Mouse (Mus musculus) spleen, adult 12 weeks (tissue): Measurements from ENCODE around the gene Slc43a1.
A peak's percentile ranks its signal among the peaks of the same experiment; 100 is the strongest.

Experiments used
- DNase-seq: peaks from one replicate; pipeline ENCODE4 v3.0.0; 2022; ENCODE audit warnings: low spot score

Slc43a1 gene

DNA sequence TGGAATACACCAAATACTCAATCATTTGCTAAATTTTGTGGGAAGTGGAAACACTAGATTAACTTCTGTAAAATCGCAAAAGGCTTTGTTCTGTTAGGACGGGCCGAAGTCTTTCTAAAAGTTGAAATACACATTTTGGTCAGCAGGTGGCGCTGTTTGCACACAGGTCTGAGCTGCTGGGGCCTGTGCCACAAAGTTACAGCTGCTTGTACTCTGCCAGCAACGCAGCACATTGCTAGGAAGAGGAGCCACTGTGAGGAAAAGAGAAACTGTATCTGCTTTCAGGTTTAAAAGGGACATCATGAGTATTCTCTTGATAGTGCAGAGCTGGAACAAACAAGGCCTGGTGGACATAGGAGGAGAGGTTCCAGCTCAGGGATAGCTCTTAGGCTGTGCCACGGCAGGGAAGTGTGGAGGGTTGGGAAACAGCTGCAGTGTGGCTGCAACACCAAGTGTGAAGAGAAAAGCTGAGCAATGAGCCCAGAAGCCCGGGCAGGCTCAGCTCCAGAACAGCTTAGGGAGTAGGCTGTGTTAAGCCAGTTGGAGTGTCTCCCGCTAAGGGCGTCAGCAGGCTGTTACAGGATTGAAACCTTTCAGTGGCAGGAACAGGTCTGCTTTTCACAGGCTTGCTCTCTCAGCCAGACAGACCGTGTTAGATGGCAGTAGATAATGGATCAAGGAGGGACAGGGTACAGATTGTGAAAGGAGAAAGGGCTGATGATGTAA is 6.8 kb upstream of the Slc43a1 start:
- DNase-seq: peak; percentile 74

GRCm38 (mm10) chr2:84837107-84837506 is 1.5 kb upstream of the Slc43a1 start:
- peak; percentile 33 for DNase-seq

- DNase-seq: no peak
Observed at GRCm38 (mm10) chr2:84837817-84838592, 645 bp upstream of the Slc43a1 start.

DNA sequence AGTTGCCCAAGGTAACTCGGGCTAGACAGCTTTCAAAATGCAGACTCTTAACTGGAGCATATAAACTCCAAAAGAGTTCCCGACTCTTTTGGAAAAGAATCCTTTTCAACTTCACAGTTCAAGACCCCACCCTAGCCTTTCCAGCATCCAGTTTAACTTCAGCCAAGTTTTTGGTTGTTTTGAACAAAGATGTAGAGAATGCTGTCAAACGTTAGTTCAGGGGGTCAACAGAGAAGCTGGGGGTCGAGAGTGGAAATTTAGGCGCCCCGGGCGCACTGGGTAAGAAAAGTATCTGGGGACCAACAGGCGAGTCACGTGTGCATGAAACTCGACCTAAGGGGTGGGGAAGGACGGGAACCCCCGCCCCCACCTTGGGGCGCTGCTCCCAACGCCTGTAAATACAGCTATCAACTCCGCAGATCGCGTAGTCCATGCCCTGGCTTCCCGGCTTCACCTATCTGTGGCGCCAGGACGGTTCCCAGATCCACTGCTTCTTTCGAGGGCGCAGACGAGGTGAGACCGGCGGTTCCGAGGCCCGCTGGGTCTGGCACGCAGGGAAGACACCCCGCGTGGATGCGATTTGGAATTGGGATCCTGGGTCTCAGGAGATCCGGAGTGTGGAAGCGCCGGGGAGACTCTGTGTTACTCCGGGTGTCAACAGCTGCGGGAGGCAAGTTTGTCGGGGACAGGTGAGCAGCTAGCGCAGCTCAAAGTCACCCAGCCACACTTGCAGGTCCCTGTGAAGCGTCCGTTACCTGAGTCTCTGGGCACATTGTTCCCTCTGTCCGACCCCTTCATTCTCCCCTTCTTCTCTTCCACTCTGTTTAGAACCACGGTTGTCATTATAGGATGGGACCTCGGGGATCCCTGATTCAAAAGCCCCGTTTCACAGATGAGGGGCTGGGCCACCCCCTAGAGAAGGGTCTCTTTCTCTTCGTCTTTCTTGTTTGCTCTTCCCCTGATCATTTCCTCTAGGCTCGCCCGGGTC is 637 bp downstream of the Slc43a1 start:
- peak; percentile 68 for DNase-seq

- peak; percentile 71 for DNase-seq
Observed at GRCm38 (mm10) chr2:84840016-84840747, 1.5 kb downstream of the Slc43a1 start.

DNA sequence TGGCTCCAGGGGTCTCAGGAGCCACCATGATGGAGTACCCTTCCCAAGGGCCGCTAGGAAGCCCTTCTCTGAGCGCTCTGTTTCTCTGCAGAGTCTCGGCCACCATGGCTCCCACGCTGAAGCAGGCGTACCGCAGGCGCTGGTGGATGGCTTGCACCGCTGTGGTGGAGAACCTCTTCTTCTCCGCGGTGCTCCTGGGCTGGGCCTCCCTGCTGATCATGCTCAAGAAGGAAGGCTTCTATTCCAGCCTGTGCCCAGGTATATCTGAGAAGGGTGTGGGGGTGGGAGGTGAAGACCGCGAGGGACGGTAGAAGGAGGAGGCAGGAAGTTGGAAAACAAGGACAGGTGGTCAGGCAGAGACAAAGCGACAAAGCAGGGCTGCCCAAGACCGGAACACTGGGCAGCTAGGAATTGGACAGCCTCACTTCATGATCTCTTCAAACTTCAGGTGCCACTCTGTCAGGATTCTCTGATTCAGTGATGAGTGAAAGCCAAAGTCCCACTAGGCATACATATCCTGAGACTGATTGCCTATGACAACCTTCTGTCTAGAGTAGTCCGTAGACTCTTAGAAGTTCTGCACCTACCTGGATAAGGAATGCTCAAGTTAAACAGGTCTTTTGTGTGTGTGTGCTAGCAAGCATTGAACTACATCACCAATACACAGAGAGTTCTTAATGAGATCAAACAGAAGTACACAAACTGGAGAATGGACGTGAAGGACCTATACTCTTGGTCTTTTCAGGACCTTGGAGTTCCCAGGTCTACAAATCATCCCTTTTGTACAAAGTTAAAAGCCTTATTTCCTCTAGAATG is 2.3 kb downstream of the Slc43a1 start:
- DNase-seq: peak; percentile 21

DNA sequence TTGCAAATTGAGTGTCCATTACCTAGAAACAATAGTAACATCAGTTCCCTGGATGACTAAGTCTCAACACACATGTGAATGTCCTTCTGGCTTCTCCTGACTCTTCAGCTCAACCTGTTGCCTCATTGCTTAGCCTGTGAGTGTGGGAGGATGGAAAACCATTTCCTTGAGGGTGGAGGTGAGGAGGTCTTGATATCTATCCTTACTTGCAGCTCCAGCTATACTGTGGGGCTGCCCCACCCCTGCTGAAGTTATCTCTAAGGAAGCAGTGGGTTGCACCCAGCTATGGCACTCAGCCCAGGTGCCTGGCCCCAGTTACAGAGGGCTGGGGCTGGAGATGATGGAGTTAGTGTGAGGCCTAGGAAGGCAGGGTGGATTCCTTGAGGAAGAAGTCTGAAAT is 3.3 kb downstream of the Slc43a1 start:
- DNase-seq: peak; percentile 79

GRCm38 (mm10) chr2:84843654-84844053 is 5.0 kb downstream of the Slc43a1 start:
- no peak for DNase-seq

GRCm38 (mm10) chr2:84845226-84845625 is 6.6 kb downstream of the Slc43a1 start:
- DNase-seq: no peak

DNA sequence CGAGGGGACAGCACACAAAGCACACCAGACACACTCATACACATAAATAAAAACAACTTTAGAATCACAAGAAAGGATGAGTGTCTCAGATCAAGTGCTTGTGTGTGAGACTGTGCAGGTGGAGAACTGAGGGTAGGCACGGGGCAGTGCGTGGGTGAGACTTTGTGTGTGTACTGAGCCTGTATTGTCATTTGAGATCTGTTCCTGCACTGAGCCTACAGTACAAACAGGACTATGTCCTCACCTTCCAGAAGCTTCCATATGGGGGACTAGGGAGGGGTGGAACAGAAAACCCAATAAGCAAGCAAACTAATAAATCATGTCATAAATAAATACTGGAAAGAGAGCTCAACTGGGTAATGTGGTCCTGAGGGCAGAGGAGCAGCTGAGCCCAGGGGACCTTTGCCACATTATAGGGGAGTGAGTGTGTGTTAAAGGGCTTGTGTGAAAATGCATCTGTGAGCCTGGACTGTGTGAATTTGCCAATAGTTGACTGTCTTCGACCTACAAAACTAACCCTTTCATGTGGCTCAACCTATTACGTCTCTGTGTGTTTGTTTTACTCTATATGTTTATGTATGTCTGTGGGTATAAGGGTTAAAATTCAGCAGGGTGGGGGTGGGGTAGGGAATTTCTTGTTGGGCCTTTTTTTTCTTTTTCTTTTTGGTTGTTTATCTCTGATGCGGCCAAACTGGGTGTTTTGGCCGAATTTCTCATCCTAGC is 11.9 kb downstream of the Slc43a1 start:
- no peak for DNase-seq

- DNase-seq: no peak
Observed at GRCm38 (mm10) chr2:84851130-84852040, 12.7 kb downstream of the Slc43a1 start.

DNA sequence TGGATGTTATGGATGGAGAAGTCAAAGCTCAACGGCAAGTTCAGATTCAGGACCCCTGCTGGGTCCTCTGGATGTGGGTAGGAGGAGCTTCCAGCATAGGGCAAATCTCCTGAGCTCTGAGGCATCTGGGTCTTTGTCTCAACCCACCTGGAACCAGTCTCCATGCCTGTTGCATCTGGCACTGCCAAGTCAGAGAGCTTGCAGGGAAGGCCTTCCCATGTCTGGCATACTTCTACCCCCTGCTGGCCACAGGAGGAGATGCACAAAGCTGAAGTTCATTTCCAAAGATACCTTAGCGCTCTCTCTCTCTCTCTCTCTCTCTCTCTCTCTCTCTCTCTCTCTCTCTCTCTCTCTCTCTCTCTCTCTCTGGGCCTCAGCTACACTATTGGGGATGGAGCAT is 17.1 kb downstream of the Slc43a1 start:
- DNase-seq: no peak

DNA sequence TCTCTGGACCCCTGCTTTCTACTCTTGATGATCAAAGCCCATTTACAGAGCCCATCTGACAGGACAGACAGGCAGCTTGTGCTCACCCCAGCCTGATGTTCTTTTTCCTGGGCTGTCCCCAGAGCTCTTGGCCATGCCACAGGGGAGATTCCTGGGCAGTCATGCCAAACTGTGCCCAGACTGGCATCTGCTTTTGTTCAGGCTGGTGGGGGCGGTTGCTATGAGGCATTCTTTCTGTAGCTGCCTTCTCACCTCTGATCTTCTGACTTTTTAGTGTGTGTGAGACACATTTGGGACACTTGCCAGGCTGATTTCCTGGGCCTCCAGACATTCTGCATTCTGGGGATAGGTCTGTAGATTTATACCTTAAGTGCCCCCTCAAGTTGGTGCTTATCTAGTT is 19.9 kb downstream of the Slc43a1 start:
- DNase-seq: no peak

DNA sequence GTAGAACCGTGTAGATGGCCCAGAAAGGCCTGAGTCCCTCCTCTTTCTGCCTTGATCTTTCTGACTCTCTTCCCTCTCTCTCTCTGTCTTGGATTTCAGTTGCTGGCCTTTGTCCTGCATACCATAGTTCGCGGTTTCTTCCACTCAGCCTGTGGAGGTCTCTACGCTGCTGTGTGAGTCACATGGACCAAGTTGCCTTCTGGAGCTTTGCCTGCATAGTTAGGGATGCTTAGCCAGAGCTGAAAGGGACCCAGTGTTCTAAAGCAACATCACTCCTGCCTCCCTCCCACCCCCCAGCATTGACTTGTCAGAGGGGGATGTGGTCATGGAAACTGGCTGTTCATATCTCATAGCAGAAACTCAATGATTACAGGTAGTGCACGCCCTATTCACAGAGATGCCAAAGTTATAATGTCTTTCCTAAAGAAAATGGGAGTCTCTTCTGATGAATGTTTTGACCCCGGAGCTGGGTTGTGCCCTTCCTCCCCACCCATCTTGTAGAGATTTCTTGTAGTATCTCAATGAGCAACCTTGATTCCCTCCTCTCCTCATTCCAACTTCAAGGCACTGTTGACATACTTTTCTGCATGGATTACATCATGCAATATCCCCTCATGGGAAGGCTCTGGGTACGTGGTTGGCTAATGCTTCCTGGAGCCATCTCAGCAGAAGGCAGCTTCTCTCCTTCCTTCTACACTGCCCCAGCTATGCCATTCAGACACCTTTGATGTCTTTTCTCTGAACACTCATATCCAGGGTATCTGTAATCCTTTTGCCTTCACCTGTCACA is 21.5 kb downstream of the Slc43a1 start:
- no peak for DNase-seq

DNA sequence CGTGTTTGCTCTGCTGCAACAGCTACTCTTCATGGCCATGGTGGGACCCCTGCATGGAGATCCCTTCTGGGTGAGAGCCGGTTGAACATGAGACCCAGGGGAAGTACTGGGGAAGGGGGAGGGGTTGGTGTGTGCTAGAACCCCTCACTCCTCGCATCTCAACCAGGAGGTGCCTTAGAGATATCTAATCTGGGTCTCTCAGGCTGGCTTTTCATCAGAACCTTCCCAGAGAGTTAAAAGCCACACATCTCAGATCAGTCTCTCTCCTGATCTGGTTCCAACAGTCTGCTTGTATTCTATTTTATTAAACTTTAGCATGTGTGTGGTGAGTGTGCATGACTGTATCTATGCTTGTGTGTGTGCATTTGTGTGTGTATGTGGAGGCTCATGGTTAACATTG is 22.8 kb downstream of the Slc43a1 start:
- no peak for DNase-seq

GRCm38 (mm10) chr2:84862231-84862630 is 23.6 kb downstream of the Slc43a1 start:
- no peak for DNase-seq

- no peak for DNase-seq
Observed at GRCm38 (mm10) chr2:84865616-84866571, 27.2 kb downstream of the Slc43a1 start.
